Mouse (Mus musculus): Measurements from ENCODE around the gene Castor2.

Castor2 gene

GRCm38 (mm10) chr5:134105829-134106228 lies 6.3 kb downstream of the Castor2 start:
- DNase-seq, result no peak

- no peak for DNase-seq
Measured at GRCm38 (mm10) chr5:134114981-134115380, 15.5 kb downstream of the Castor2 start.

DNA sequence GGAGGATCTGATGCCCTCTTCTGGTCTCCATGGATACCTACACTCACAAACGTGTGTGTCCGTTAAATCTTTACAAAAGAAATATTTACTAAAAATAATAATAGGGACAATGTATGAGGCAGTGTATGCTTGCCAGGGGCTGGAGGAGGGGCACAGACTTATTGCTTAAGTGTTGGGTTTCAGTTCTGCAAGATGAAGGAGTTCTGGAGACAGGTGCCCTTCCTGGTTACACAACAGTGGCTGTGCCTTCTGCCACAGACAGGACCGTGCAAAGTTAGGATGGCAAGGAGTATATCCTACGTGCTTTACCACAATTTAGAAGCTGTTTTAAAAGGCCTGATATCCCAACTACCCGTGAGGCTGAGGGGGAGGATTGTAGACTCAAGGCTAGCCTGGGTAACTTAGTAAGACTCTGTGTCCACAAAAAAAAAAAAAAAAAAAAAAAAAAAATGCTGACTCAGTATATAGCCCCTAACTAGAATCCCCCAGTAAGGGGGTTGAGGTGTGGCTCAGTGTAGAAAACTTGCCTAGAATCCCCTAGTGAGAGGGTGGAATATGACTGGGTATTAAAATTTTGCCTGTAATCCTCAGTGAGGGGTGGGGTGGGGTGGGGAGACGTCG lies 16.2 kb downstream of the Castor2 start:
- DNase-seq, result no peak

DNA sequence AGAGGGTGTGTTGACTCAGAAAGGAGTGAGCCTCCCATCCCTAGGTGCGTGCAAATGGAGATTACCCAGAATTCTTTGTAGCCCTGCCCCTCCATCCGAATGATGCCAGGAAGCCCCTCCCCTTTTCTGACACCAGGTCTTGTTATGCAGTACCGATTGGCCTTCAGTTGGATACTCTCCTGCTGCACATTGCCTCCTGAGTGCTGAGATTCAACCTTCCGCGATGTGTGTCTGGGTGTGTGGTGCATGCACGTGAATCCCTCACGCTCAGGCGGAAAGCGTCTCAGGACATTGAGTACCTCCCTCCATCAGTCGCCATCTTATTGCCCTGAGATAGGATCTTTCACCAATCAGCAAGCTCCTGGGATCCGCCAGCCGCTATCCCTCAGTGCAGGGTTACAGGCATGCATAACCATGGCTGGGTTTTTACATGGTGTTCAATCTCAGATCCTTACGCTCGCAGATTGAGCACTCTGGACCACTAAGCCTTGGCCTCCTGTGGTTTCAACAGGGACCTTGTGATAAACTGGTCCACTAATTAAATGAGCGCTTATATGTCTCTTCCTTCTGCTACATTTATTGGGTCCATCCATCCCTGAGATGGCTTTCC lies 19.4 kb downstream of the Castor2 start:
- no peak for DNase-seq

DNA sequence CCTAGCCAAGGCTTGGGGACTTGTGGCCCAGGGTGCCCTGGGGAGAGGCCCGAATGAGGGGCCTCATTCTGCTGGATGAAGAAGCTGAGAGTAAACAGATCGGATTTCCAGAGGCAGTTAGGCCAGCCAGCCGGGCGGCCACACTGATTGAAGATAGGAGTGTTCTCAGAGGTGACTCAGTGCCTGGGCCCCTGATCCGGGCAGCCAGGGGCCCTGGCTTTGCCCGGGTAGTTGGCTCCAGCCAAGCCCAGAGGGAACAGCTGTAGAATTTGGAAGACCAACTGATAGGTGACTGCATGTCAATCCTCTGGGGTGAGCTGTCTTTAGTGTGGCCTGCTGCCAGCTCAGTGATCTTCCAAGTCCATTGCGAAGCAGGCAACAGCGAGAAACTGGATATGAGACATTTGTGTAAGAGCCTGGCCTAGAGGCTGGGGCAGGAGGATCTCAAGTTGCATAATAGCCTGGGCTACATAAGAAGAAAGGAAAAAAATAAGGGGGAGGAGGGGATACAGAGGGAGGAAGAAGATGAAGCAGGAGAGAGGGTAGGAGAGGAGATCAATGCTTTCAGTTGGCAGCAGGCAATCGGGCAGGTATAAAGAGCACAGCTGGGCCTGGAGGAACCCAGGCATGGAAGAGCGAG lies 20.1 kb downstream of the Castor2 start:
- no peak for DNase-seq

DNA sequence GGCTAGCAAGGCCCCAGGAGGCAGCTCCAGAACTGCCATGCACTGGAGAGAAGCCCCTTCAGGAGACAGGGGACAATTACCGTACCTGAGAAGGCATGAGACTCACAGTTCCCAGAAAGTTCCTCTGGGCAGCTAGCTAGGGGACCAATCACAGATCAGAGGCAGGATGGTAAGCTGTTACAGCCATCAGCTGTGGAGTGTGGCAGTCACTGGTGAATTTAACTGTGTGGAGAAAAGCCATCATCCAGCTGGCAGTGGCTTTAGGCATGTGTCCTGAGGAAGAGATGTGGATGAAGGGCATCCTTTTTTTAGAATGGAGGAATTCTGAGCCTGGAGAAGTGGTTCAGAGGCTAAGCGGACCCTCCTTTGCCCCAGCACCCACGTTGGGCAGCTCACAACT lies 20.6 kb downstream of the Castor2 start:
- no peak for DNase-seq

DNA sequence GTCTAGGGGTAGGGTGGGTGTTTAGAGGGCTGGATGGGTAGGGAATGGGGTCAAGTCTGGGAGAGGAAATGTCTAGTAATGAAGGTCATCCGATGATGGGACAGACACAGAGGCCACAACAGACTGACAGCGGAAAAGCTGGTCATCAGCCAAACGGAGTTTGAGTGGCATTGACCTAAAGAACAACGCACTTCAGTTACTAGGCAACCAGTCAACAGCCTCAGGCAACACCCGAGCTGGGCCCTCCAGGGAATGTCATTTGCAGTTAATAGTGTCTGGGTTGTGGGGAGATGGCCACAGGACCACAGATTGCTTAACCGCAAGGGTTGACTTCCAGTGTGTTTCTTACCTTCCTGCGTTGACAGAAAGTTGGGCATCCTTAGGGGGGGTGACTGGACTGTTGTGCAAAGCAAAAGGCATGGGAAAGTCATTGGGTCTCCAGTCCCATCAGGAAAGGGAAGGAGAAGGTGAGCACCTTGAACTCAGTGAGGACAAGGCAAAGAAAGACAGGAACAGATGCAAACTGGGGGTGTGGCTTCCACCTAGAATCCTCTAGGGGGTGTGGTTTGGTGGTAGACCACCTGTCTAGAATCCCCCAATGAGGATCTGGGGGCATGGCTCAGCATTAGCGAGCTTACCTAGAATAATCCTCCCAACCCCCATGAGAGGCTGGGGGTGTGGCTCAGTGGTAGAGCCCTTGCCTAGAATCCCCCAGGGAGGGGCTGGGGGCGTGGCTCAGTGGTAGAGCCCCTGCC lies 21.8 kb downstream of the Castor2 start:
- DNase-seq, result no peak

DNA sequence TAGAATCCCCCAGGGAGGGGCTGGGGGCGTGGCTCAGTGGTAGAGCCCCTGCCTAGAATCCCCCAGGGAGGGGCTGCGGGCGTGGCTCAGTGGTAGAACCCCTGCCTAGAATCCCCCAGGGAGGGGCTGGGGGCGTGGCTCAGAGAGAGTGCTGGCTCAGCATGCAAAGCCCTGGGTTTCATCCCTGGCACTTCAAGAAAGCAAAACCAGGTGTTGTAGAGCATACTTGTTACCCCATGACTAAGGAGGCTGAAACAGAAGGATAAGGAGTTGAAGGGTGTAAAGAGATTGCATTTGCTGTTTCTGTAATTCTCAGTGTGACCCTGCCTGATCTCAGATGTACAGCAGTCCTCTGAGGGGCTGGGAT lies 22.4 kb downstream of the Castor2 start:
- no peak for DNase-seq

GRCm38 (mm10) chr5:134123846-134124245 lies 24.3 kb downstream of the Castor2 start:
- no peak for DNase-seq

GRCm38 (mm10) chr5:134126232-134126631 lies 26.7 kb downstream of the Castor2 start:
- DNase-seq, result no peak

- no peak for DNase-seq
Measured at GRCm38 (mm10) chr5:134131586-134131985, 32.1 kb downstream of the Castor2 start.

- DNase-seq, result peak; percentile 31 to 59
Measured at GRCm38 (mm10) chr5:134136022-134136421, 36.5 kb downstream of the Castor2 start.

GRCm38 (mm10) chr5:134137933-134138332 lies 38.4 kb downstream of the Castor2 start:
- no peak for DNase-seq

DNA sequence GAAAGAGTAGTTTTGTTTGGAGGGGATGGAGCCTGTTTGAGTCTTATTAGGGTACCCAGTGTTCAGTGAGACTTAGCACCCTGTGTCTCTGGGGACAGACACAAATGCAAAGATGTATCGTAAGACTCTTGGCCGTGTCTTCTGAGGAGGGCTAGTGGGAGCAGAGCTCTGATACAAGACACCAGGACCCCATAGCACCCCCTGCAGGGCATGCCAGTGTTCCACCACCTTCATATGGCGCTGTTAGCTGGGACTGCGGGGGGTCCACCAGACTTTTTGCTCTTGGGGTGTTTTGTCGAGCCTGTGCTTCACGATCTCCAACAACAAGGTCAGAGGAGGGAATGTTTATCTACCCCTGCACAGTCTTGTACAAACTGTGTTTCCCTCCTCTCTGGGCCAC lies 39.9 kb downstream of the Castor2 start:
- peak in 1 of 2 experiments; percentile 45 for DNase-seq

DNA sequence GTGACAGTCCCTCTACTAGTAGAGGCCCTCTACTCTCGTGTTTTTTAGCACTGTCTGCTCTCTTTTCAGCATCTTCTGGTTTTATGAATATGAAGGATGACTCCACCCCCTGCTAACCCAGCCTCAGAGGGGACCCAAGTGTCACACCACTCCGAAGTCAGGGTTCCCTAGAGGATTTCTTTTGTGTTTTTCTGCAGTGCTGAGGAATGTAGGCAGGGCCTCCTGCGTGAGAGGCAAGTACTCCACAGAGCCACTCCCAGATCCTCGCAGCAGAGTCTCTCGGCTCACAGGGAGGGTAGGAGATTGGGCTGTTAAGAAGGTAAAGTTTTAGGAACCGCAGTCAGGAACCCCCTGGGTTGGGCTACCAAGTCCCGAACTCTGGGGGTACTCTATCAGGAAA lies 41.7 kb downstream of the Castor2 start:
- no peak for DNase-seq

- DNase-seq, result no peak
Measured at GRCm38 (mm10) chr5:134142381-134142780, 42.9 kb downstream of the Castor2 start.

DNA sequence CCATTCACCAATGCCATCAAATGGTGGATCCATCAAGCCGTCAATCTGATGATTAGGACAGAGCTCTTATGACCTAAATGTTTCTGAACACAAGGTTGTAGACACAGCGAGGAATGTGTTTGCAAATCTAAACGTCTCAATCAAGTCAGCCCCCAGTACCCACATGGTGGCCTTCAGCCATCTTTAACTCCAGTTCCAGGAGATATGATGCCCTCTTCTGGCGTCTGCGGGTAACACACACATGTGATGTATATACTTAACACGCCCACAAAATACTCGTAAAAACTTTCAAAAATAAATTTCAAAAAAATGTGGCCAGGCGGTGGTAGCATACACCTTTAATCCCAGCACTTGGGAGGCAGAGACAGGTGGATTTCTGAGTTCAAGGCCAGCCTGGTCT lies 45.5 kb downstream of the Castor2 start:
- DNase-seq, result no peak

DNA sequence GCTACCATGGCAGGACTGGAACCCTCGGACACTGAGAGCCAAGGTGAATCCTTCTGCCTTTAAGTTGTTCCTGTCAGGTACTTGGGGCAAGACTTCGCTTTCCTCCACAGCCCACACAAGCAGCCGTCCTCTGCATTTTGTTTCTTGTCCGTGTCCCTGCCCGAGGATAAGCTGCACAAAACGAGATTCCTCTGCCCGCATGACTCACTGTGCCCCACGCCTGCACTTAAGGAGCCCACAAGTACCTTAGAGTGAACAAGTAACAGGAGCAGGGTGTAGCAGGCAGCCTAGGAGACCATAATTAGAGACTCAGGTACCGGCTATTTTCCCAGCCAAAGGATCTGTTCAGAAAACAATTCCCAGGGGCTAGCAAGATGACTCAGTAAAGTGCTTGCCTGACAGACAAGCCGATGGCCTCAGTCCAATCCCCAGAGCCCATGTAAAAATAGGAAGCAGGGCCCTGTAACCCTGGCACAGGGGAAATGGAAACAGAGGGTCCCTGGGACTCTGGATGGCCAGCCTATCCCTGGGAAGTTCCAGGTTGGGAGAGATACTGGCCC lies 47.8 kb downstream of the Castor2 start:
- DNase-seq, result no peak

DNA sequence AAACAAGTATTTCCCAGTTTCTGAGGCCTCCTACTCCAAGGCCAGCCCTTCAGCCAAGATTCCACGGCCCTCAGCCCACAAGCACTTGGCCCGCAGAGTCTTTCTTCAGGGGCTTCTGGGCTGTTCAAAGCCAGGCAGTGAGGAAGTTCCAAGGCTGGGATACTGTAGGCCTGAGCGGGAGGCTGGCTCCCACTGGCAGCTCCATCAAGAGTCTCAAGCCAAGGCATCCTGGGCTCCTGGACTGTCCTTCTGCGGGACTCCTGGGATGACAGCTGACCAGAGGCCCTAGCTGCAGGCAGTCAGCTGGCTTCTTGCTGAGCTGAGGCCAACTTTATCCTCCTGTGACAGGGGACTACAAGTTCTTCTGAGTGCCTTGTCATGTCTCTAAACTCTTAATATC lies 48.6 kb downstream of the Castor2 start:
- no peak for DNase-seq

DNA sequence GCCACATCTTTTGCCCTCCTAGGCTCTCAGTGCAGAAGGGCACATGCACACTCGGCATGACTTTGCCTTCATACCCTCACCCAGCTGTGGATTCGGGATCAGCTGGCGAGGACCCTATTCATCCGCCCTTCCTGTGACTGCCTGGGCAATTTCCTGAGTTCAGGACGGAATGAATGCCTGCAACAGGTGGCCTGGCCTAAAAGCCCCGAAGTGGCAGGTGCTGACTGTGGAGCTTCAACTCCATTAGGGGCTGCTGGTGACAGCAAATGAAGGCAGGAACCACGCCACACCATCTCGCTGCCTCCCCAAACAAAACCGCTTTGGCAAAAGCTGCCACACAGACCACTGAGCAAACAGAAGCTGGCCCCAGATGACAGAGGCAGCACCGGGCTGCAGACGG lies 52.4 kb downstream of the Castor2 start:
- no peak for DNase-seq

- DNase-seq, result no peak
Measured at GRCm38 (mm10) chr5:134155916-134156466, 56.5 kb downstream of the Castor2 start.

- peak; percentile 86 for DNase-seq
Measured at GRCm38 (mm10) chr5:134164688-134165087, 65.2 kb downstream of the Castor2 start.

GRCm38 (mm10) chr5:134166642-134167041 lies 67.1 kb downstream of the Castor2 start:
- no peak for DNase-seq

Data from kidney, postnatal 36 days (tissue).